Mouse (Mus musculus): ENCODE measurements around the gene Cela3a. TPM values are rescaled to one million over a fixed set of nuclear protein-coding genes. Genes with fewer than 3 reads are reported as not detected.

Gene Cela3a
- polyA plus RNA-seq, 1 experiment from 2014 or later = not detected

DNA sequence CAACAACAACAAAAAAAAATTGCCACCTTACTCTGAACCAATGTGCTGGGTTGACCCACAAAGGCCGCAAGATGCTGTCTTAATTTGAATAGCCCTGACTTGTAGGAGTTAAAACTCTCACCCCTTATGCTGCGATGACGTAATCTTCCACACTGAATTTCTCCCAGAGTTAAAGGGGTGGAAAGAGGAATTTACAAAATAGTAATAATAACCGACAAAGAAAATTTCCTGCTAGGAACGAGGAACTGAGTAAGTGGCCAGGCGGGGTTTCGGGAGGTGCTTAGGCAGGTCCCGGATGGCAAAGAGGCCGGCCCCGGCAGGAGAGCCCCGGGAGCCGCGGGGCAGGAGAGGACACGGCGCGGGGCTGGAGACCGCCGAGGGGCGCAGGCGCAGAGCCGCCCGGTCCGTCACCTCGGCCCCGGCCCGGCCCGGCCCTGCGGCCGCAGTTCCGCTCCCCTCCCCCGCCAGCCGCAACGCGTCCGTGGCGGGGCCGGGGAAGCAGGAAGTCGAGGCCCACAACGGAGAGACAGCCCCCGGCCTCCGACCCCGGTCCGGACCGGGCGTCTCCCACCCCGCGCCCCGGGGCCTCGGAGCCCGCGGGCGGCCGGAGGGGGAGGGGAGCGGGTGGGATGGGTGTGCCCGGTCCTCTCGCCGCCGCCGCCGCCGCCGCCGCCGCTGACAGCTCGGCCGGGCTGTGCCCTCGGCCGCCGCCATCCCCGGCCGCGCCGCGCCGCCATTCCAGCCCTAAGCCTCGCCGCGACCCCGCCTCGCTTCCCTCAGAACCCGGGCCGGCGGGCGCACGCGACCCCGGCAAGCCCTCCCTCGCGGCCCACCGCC lies 52.7 kb downstream of the Cela3a start:
- ATAC-seq (ENCODE audit: insufficient number of reproducible peaks, low FRiP score) = peak; percentile 81
- WGBS = 1% methylated on average over 51 of the region's 90 CpGs

More for the DNA sequence above, 52.7 kb downstream of the Cela3a start:
- Histone ChIP-seq H3K9me3 (replicated peaks) (no peaks in the 10 kb centered on the region), H3K9ac (peak overlapping the region; percentile 99), H3K36me3 (no peaks in the 10 kb centered on the region), H3K4me1 (replicated peaks) (peaks cover 36% of the 10 kb centered on the region), H3K4me2 (peak overlapping the region; percentile 82), H3K4me3 (peak overlapping the region; percentile 71), H3K27me3 (replicated peaks) (no peaks in the 10 kb centered on the region), H3K27ac (ENCODE audit: poor library complexity, severe bottlenecking) (peak overlapping the region; percentile 95)

Other genes with a start within 250 kb of the Cela3a start
- gene Wnt4, start 132.3 kb downstream of the Cela3a start, polyA plus RNA-seq (2016; fragmentation: Nextera tagmentation; extraction: Ambion mirVana) = 2.7 and 3.1 TPM in 2 replicates
- 528 and 544 TPM in 2 replicates for gene Cdc42, start 52.1 kb downstream of the Cela3a start, polyA plus RNA-seq (2016; fragmentation: Nextera tagmentation; extraction: Ambion mirVana)
- gene Cela3b, start 20.7 kb upstream of the Cela3a start, polyA plus RNA-seq (2016; fragmentation: Nextera tagmentation; extraction: Ambion mirVana) = not detected in 2 replicates
- gene 1700013G24Rik, start 43.5 kb upstream of the Cela3a start, polyA plus RNA-seq (2016; fragmentation: Nextera tagmentation; extraction: Ambion mirVana) = not detected in 2 replicates
- gene Hspg2, start 59.0 kb upstream of the Cela3a start, polyA plus RNA-seq (2016; fragmentation: Nextera tagmentation; extraction: Ambion mirVana) = 51.8 and 61.5 TPM in 2 replicates
- gene Ldlrad2, start 164.8 kb upstream of the Cela3a start, polyA plus RNA-seq (2016; fragmentation: Nextera tagmentation; extraction: Ambion mirVana) = not detected in 2 replicates
- gene Usp48, start 184.0 kb upstream of the Cela3a start, polyA plus RNA-seq (2016; fragmentation: Nextera tagmentation; extraction: Ambion mirVana) = 44.2 and 45.8 TPM in 2 replicates

Data from heart, embryonic 12.5 days (tissue).